Mouse (Mus musculus) forebrain, postnatal 0 days (tissue): ENCODE data around the gene Cdc25b. TPM values are rescaled to one million over a fixed set of nuclear protein-coding genes. Genes with fewer than 3 reads are reported as not detected.

Experiments
- ATAC-seq: fragments of 200-750 bp; cut with Nextera tagmentation; 2 replicates; pipeline ENCODE4 v1.8.0; 2017; ENCODE audit warnings: mild to moderate bottlenecking, moderate library complexity
- DNase-seq: peaks from one replicate; pipeline ENCODE4 v3.0.0-alpha.2; 2015
- H3K27ac ChIP-seq: fragments of 300-500 bp; sonication (generic); 2 replicates; pipeline ENCODE4 v1.5.1; 2014; ENCODE audit warnings: low read depth, mild to moderate bottlenecking, antibody characterized with exemption, low read length, moderate library complexity, mixed read lengths
- H3K27me3 ChIP-seq: fragments of 300-500 bp; sonication (generic); 2 replicates; pipeline ENCODE4 v1.6.1; 2014; ENCODE audit warnings: mild to moderate bottlenecking, low read length, mixed read lengths; ENCODE audit not compliant: insufficient read depth
- H3K36me3 ChIP-seq: fragments of 300-500 bp; sonication (generic); 2 replicates; pipeline ENCODE4 v1.6.1; 2014; ENCODE audit warnings: mild to moderate bottlenecking, moderate library complexity; ENCODE audit not compliant: insufficient read depth
- H3K4me1 ChIP-seq: fragments of 300-500 bp; sonication (generic); 2 replicates; pipeline ENCODE4 v1.6.1; 2014; ENCODE audit warnings: antibody characterized with exemption; ENCODE audit not compliant: insufficient read depth
- H3K4me2 ChIP-seq: fragments of 300-500 bp; sonication (generic); 2 replicates; pipeline ENCODE4 v1.6.1; 2014; ENCODE audit warnings: low read depth, mild to moderate bottlenecking, moderate library complexity
- H3K4me3 ChIP-seq: fragments of 300-500 bp; sonication (generic); 2 replicates; pipeline ENCODE4 v1.5.1; 2014; ENCODE audit warnings: low read depth, low read length, mixed read lengths
- H3K9ac ChIP-seq: fragments of 300-500 bp; sonication (generic); 2 replicates; pipeline ENCODE4 v1.6.1; 2014; ENCODE audit warnings: mild to moderate bottlenecking
- H3K9me3 ChIP-seq: fragments of 300-500 bp; sonication (generic); 2 replicates; pipeline ENCODE4 v1.6.1; 2016; ENCODE audit warnings: low read length
- CTCF ChIP-seq: sonication (generic); IDR thresholded peaks from 2 replicates; pipeline ENCODE4 v1.5.1; 2016; ENCODE audit warnings: antibody characterized with exemption, control low read depth, low read depth
- WGBS: fragments of 180-500 bp; shearing (Covaris S2); extraction: QIAGEN DNeasy Blood & Tissue Kit; methylation state at CpG from one replicate; pipeline ENCODE4 v1.1.7; 2014; 5-methylcytosine and 5-hydroxymethylcytosine counted together
- polyA plus RNA-seq: library from polyadenylated mRNA; unstranded; fragments of >200 nt; fragmentation: Nextera tagmentation; extraction: Ambion mirVana; gene quantifications from 2 replicates; pipeline ENCODE4 v1.2.1, GENCODE M21; 2015
- total RNA-seq: library from RNA; depleted of rRNA; stranded (reverse); fragments of >200 nt; gene quantifications from 2 replicates; pipeline ENCODE4 v1.2.3, GENCODE M21; 2014

Gene Cdc25b
- total and polyA plus RNA-seq, 2 experiments from 2014 or later: 11.7 to 15.2 TPM

GRCm38 (mm10) chr2:131190344-131191004 is 3.7 kb downstream of the Cdc25b start:
- H3K9me3 ChIP-seq: no peaks in the 10 kb centered on the region
- no peaks in the 10 kb centered on the region for H3K27me3 ChIP-seq
- DNase-seq (peak; percentile 26), ATAC-seq (peak; percentile 28; the same call in 1 of the 2 replicates)
- peaks cover 19% of the 10 kb centered on the region for H3K36me3 ChIP-seq
- H3K4me3 ChIP-seq: no peak overlapping the region
- no peak overlapping the region for H3K9ac ChIP-seq
- 17% methylated on average over 10 of the region's 10 CpGs for WGBS
- 0 out of 2 replicates have a peak, but pooled peaks cover 15% of the 10 kb centered on the region for H3K4me1 ChIP-seq
- no peak overlapping the region; the same call in 1 of the 2 replicates for H3K27ac ChIP-seq
- TF ChIP-seq CTCF: no peak
- no peak overlapping the region for H3K4me2 ChIP-seq

DNA sequence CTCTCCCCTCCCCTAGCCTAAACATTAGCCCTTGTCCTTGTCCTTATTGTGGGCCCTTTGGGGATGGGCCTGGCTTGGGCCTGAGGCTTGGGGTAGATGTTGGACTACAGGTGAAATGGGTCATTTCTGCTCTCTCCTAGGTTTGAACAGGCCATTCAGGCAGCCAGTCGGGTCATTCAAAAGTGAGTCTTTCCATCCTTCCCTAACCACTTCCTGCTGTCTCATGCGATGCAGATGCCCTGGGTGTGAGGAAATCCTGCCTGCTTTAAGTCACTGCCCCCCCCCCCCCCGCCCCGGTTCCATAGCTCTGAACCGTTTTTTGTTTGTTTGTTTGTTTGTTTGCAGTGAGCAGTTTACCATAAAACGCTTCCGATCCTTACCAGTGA is 4.2 kb downstream of the Cdc25b start:
- Histone ChIP-seq H3K27ac (no peak overlapping the region), H3K4me1 (0 out of 2 replicates have a peak, but pooled peaks cover 15% of the 10 kb centered on the region), H3K9me3 (no peaks in the 10 kb centered on the region), H3K4me2 (no peak overlapping the region), H3K36me3 (peaks cover 19% of the 10 kb centered on the region), H3K9ac (no peak overlapping the region), H3K27me3 (no peaks in the 10 kb centered on the region), H3K4me3 (no peak overlapping the region)
- DNase-seq (no peak), ATAC-seq (no peak)
- 62% methylated on average over 7 of the region's 7 CpGs for WGBS
- TF ChIP-seq CTCF: no peak

DNA sequence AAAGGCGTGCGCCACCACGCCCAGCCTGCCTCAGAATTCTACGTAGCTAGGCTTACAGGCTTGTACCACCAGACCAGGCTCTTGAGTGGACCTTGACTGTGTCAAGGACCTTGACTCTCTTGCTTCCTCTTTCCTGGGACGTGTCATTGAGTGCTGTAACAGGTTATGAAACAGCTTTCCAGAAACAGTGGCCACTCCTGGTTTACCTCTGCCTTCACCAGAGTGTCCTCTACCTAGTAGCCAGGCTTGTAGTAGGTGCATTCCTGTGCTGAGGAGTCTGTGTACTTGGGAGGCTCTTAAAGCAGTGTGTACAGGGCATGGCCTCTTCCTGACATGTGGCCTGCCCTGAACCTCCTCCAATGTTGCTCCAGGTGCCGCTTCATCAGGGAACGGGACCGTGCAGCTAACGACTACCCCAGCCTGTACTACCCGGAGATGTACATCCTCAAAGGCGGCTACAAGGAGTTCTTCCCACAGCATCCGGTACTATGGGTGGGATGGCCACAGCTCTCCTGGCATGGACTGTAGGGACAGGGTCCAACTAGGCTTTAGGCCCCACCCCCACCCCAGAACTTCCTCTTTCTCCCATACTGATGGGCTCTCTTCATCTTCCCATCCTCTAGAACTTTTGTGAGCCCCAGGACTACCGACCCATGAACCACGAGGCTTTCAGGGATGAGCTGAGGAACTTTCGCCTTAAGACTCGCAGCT is 10.0 kb downstream of the Cdc25b start:
- WGBS: 91% methylated on average over 16 of the region's 16 CpGs
- no peak for TF ChIP-seq CTCF
- H3K27ac ChIP-seq: no peak overlapping the region
- ATAC-seq: no peak
- H3K36me3 ChIP-seq: peaks cover 19% of the 10 kb centered on the region
- H3K4me1 ChIP-seq: no peaks in the 10 kb centered on the region
- H3K4me3 ChIP-seq: no peak overlapping the region
- no peaks in the 10 kb centered on the region for H3K27me3 ChIP-seq
- no peaks in the 10 kb centered on the region for H3K9me3 ChIP-seq
- no peak for DNase-seq
- no peak overlapping the region for H3K4me2 ChIP-seq
- no peak overlapping the region for H3K9ac ChIP-seq

- 82% methylated on average over 2 of the region's 2 CpGs for WGBS
- Histone ChIP-seq H3K9ac (no peak overlapping the region), H3K27ac (no peak overlapping the region), H3K9me3 (no peaks in the 10 kb centered on the region), H3K4me1 (no peaks in the 10 kb centered on the region), H3K4me3 (no peak overlapping the region), H3K27me3 (no peaks in the 10 kb centered on the region), H3K36me3 (no peaks in the 10 kb centered on the region), H3K4me2 (no peak overlapping the region)
- no peak for TF ChIP-seq CTCF
- DNase-seq (no peak), ATAC-seq (no peak)
Measured at GRCm38 (mm10) chr2:131200710-131201109, 14.0 kb downstream of the Cdc25b start.

GRCm38 (mm10) chr2:131201262-131201661 is 14.5 kb downstream of the Cdc25b start:
- Histone ChIP-seq H3K4me1 (no peaks in the 10 kb centered on the region), H3K27ac (no peak overlapping the region), H3K27me3 (no peaks in the 10 kb centered on the region), H3K4me3 (no peak overlapping the region), H3K9me3 (no peaks in the 10 kb centered on the region), H3K36me3 (no peaks in the 10 kb centered on the region), H3K4me2 (no peak overlapping the region), H3K9ac (no peak overlapping the region)
- 93% methylated on average over 3 of the region's 3 CpGs for WGBS
- DNase-seq: no peak
- no peak for ATAC-seq
- TF ChIP-seq CTCF: no peak

GRCm38 (mm10) chr2:131203816-131204409 is 17.2 kb downstream of the Cdc25b start:
- no peak for ATAC-seq
- 85% methylated on average over 6 of the region's 6 CpGs for WGBS

More at GRCm38 (mm10) chr2:131203816-131204409, 17.2 kb downstream of the Cdc25b start:
- Histone ChIP-seq H3K4me3 (no peak overlapping the region), H3K4me1 (no peaks in the 10 kb centered on the region), H3K27ac (no peak overlapping the region), H3K9ac (no peak overlapping the region), H3K36me3 (no peaks in the 10 kb centered on the region), H3K9me3 (no peaks in the 10 kb centered on the region), H3K27me3 (no peaks in the 10 kb centered on the region), H3K4me2 (no peak overlapping the region)
- no peak for DNase-seq
- no peak for TF ChIP-seq CTCF
